Mouse (Mus musculus) heart, postnatal 14 days (tissue): ENCODE measurements around the gene Fam222b. TPM values are rescaled to one million over a fixed set of nuclear protein-coding genes. Genes with fewer than 3 reads are reported as not detected.
"Not testable (repeated sequence)": the region's sequence is repeated elsewhere in the genome, so short reads cannot be mapped to it uniquely, and the experiment has no call there.

ENCODE experiments used
- DNase-seq, 2 experiments: peaks; one replicate each; pipeline ENCODE4 v3.0.0; 2021 to 2022
- intact Hi-C: fragments of 180-260 bp; cut with DNase I; formaldehyde crosslinking; loops from one replicate; pipeline ENCODE4 v1.15.1; 2025
- total RNA-seq, 2 experiments: library from RNA; stranded (reverse); gene quantifications; 2 replicates each; pipeline ENCODE4 v1.2.3; 2021

Fam222b gene
- total RNA-seq, 2 experiments from 2014 or later, result 14.4 to 14.6 TPM

DNA sequence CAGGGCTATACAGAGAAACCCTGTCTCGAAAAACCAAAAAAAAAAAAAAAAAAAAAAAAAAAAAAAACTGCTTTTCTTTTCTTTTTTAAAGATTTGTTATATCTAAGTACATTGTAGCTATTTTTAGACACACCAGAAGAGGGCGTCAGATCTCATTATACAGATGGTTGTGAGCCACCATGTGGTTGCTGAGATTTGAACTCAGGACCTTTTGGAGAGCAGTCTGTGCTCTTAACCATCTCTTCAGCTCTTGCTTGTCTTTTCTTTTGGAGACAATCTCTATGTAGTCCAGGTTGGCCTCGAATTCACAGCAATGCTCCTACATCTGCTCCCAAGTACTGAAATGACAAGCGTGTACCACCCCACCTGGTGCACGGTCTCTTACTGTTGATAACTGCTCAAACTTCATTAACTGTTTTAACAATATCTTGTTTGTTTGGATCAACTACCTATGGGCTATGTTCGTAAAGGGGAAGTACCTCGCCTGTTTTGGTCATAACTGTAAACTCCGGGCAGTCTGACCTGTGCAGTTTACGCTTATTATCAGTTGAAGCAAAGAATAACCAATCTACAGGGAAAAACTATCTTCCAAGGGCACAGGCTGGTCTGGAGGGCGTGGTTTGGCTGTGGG lies 81.4 kb downstream of the Fam222b start:
- intact Hi-C loops, result loop anchor here (2.0 to 5.0 kb wide), 2 partner anchors 157 to 349 kb away; no protein-coding TSS in a partner anchor
- no peak for DNase-seq

DNA sequence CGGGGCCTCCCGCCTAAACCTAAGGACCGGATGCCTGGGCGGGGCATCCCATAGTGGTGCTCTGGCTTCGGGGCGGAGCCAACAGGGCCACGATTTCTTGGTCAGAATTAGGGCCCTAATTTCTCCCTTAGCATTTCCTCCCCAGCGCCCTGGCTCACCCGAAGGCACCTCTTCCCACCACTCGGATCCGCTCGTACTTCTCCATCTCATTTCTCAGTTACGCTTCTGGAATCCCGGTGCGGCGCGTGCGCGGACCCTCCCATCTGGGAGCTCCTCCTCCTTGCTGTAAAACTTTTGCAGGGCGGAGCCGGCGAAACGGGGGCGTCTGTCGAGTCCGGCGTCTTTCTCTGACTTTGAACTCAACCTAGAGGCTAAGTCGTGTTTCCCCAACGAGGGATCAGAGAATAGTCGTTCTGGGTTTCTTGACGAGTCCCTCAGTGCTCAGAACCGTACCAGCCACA lies 82.0 kb downstream of the Fam222b start, which contains the start of the genes Nek8 and Tlcd1:
Nek8 (minus strand) TSS at position 274 of the 461 bp plus-strand sequence.
Tlcd1 (plus strand) TSS at position 310 of the 461 bp plus-strand sequence.
- DNase-seq, result peak; percentile 90 to 92
- intact Hi-C loops, result loop anchor here (2.0 to 5.0 kb wide), 2 partner anchors 158 to 349 kb away; no protein-coding TSS in a partner anchor

DNA sequence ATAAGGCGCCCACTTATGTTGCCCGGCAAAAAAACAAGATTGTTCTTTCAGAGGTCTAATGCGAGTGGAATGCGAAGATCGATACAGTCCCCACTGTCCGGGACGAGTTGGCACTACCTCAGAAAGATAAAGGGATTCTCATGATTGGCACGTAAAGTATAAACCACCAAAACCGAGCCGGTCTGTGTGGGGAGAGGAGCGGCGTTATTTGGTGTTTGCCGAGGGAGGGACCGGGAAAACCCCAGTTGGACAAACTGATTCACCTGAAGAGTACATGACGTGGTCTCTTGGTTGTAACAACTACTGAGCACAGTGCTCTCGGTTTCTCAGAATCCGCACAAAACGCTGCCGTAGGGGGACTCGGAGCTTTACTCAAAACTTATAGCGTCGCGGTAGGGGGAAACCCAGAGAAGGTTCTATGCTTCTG lies 82.5 kb downstream of the Fam222b start:
- DNase-seq, result no peak
- intact Hi-C loops, result loop anchor here (1.0 to 5.0 kb wide), 4 partner anchors 18 to 350 kb away; no protein-coding TSS in a partner anchor

DNA sequence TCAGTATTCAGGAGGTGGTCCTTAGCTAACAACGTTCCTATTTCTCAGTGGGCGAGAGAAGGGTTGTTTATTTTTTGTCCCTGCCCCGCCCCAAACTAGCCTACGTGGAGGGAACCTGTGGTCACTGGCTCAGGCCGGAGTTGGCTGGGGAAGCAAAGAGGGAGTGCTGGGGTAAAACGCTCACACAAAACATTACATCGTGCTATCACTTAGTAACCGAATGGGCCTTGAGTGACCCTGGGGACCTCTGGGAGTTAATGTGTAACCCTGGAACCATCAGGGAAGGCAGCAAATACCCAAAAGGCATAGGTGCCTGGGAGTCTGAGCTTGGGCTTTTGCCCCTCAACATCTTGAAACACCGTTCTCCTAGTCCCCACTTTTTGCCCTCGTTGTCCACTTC lies 83.0 kb downstream of the Fam222b start:
- peak in 1 of 2 experiments; percentile 37 for DNase-seq
- intact Hi-C loops, result loop anchor here (1.0 to 5.0 kb wide), 4 partner anchors 18 to 350 kb away; no protein-coding TSS in a partner anchor

DNA sequence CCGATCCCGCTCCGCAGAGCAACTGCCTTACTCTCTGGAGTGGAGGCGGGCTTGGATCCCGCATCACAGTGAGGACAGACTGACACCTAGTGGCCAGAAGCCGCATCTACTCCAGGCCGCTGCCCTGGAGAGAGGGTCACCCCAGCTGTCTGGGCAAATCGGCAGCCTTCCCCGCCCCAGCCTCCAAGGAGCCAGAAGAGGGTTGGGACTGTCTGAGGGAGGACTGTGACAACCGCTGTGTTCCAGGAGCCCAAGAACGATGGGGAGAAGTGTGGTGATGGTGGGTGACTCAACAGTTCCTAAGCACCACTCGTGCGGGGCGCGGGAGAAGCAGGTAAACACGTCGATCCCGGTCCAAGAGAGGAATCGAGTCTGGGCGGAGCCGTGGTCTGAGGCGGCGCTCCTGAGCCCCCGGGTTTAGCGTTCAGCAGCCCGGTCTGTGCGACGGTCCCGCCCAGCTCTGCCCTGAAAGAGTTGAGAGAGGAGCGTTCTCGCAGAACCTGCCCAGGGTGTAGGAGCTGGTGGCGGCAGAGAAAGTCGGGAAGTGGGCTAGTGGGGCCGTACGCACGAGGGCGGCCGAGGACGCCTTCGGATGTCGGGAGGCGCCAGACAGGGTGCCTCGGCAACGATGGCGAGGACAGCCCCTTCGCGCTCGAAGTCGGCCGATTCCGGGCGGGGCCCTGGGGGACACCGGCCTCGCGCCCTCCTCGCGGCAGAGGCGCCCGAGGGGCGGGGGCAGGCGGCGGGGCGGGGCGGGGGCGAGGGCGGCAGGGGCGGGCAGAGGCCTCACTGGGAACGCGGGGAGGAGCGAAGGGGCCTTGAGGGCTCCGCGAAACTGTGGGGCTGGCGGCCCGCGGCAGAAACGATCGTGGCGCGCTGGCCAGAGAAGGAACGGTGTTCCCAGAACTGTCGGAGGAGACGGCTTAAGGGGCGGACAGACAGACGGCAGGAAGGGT lies 83.7 kb downstream of the Fam222b start:
- DNase-seq, result peak; percentile 95 to 98
- intact Hi-C loops, result loop anchor here (1.0 to 5.0 kb wide), 5 partner anchors 19 to 351 kb away; no protein-coding TSS in a partner anchor

DNA sequence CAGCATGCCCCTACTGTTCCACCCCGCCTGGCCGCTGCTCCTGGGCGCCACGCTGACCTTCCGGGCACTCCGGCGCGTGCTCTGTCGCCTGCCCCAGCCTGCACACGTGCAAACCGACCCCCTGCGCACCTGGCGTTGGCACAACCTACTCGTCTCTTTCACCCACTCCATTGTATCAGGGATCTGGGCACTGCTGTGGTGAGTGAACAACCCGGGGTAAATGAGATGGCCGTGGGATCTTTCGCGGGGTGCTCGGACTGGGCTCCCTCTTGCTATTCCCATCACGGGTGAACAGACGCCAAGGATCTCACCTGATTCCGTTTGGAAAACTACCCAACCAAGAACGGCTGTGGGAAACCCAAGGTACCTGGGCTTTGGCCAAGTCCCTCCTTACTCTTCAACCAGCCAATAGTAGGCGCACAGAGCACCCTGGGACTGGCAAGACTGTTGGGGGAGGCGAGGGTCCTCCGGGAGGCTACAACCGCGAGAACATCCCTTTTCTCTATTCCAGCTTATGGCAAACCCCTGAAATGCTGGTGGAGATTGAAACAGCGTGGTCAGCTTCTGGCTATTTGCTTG lies 84.5 kb downstream of the Fam222b start:
- DNase-seq, result peak; percentile 46 to 69
- intact Hi-C loops, result loop anchor here (2.0 to 5.0 kb wide), 2 partner anchors 120 to 352 kb away; no protein-coding TSS in a partner anchor

DNA sequence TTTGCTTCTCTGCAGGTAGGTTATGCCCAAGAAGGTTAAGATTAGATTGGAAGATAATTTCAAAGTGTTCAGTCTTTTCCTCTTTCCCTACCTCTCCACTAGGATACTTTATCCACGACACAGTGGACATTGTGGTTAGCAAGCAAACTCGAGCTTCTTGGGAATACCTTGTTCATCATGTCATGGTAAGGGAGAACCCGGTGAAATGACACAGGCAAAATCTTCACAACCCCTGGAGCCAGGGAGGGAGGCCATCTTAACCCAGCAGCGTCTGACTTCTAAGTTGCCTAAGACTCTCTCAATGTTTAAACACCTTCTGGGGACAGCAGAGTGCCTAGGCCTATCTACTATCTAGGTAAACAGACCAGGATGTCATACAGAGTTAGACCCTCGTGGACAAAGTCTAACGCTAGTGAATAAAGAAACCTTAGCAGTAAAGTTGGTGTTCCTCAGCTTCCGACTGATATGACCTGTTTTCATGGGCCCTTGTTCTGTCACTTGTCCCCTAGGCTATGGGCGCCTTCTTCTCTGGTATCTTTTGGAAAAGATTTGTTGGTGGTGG lies 85.1 kb downstream of the Fam222b start:
- intact Hi-C loops, result loop anchor here (2.0 to 5.0 kb wide), 2 partner anchors 121 to 352 kb away; no protein-coding TSS in a partner anchor
- DNase-seq, result no peak

DNA sequence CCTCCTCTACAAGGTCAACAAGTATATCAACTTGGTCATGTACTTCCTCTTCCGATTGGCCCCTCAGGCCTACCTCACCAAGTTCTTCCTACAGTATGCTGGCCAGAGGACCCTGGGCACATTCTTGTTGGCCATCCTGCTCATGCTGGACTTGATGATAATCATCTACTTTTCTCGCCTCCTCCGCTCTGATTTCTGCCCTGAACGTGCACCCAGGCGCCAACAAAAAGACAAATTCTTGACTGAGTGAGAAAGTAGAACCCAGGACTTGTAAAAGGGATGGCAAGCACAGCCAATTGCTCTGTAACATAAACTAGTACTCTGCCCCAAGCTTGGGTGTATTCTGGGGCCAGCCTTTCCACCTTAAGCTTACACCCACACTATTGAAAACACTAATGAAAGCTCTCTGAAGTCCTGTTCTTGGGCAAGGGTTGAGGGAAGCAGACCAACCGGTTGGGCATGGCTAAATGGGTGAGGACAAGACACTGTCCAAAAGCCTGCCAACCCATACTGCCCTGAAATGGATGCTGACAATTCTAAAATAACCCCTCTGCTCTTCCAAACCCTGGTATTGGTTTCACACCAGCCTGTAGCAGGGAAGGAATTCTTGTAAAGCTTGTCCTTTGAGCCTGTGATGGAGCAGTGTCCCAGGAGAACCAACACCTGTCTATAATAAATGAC lies 85.8 kb downstream of the Fam222b start:
- intact Hi-C loops, result no loop called here
- DNase-seq, result no peak

DNA sequence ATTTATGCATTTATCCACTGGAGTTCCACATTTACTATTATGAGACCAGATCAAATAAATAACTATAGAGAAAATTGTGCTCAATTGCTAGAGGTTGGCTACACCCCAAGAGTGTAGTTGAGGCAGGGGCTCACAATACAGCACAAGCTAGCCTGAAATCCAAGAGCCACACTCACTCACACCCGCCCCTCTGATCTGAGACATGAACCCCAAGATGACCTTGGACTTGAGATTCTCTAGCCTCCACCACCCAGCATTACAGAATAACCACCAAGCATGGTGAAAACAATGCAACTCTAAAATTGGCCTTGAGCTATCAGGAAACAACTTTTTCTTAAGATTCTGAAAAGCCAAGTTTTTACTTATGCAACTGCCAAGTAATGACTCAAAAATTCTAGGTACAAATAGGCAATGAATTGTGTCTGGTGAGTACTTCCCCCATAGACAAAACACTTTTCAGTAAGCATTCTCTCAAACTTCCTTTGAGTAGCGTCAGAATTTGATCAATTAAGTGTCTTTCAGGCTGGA lies 87.4 kb downstream of the Fam222b start:
- intact Hi-C loops, result no loop called here
- DNase-seq, result no peak

DNA sequence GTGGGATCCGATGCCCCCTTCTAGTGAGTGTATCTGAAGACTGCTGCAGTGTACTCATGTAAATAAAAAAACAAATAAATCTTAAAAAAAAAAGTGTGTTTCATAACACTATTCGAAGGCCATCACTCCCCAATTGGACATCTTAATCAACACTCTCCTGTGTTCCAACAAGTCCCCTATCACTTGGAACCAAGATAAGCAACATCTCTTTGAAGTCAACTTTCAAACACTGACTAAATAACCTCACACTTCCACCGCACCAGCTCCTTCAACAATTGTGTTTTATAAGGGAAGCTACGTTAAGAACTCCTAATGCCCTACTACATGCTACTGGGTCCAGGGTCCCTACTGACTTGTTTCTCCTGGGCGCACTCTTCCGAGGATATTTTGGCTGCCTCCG lies 88.0 kb downstream of the Fam222b start:
- DNase-seq, result no peak
- intact Hi-C loops, result no loop called here

DNA sequence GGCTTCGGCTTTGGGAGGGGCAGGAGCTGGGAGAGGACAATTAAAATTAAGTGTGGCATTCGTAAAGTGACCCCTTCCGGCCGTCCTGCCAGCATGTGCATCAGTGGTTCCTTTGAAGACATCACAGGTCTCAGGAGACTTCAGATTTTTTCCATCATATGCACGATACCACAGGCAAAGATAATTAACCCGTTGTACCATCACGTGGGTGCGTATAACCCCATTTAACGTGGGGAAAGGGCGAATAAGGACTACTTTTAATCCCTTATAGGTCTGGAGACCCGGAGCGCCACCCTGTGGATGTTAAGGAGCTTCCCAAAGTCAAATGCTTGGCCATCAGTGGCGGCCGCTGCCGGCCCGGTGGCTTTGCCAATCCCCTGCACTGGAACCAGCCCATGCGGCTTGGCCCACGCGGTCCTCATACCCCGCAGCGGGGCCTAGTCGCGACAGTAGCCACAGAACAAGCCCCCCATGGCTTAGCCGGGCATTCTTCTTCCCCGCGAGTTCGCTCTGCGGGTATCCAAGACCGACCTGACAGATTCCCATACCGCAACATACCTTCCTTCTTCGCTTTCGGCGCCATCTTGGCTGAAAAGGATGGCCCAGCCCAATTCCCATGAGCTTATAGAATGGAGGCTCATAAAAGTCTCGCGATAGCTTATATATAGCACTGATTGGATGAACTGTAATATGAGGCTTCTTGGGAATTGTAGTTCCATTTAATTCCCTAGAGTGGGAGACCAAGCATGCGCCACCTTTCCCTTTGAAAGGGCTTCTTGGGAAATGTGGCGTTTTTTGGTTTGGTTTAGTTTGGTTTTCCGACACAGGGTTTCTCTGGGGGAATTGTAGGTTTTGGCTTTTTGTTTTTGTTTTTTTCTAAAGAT lies 88.7 kb downstream of the Fam222b start, which contains the start of gene Rpl23a:
Rpl23a (minus strand) TSS at position 624 of the 884 bp plus-strand sequence.
- peak; percentile 64 to 79 for DNase-seq
- intact Hi-C loops, result no loop called here

DNA sequence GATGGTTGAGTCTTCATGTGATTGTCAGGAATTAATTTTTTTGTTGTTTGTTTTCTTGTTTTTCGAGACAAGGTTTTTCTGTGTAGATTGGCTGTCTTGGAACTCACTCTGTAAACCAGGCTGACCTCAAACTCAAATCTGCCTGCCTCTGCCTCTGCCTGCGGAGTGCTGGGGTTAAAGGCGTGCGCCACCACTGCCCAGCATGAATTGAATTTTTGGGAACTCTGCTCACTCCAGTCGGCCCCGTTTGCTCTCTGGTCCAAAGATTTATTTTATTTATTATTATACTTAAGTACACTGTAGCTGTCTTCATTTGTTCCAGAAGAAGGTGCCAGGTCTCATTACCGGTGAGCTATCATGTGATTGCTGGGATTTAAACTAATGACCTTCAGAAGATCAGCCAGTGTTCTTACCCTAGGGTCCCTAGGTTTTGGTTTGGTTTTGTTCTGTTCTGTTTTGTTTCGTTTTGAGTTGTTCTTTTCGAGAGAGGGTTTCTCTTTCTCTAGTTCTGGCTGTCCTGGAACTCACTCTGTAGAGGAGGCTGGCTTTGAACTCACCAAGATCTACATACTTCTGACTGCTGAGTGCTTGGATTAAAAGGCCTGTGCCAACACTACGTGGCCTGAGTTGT lies 89.5 kb downstream of the Fam222b start:
- intact Hi-C loops, result no loop called here
- DNase-seq, result no peak

DNA sequence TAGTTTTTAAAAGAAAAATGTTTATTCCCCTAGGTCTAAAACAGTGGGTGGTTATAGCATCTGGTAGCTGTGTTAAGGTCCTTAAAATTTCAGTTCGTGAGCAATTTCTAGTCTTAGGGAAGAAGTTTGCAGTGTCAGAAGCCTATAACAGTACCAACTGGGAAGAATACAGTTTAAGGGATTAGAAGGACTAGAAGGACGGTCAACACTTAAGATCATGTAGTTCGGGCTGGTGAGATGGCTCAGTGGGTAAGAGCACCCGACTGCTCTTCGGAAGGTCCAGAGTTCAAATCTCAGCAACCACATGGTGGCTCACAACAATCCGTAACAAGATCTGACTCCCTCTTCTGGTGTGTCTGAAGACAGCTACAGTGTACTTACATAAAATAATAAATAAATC lies 90.2 kb downstream of the Fam222b start:
- DNase-seq, intact Hi-C loops: not testable (repeated sequence)

DNA sequence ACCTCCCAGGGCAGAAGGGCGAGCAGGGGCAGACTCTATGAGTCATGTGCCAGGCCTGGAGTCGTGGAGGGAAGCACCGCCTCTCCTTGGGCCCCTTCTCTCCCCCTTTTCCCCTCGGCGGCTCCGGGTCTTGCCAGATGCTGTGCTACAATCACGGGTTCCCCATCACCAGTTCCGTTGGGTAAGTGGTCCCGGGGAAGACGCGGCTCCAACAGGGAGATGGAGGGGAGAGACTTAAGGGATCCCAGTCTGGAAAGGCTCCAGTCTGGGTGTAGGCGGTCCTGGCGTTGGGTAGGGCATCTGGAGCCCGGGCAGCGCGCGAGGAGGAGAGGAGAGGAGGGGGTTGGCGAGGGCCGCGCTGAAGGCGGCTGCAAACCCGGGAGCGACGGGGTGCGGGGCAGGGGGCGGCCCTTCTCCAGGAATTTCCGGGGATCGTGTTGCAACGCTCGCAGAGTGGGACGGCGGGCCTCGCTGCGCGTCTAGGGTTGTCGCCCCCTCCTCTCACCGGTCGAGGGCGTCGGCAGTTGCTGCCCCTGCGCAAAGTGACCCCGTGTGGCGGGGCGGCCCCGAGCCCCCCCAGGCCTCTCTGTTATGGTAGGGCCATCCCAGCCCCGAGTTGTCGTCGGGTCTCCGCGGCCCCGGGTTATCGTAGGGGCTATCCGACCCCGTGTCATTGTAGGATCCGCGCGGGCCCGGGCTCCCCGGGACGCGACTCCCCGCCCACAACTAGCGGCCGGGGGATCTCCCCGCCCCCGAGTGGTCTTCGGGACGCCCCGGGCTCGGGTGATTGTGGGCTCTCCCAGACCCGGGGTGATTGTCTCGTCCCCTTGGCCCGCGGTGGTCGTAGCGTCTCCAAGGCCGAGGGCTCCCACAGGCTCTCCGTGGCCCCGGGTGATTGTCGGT lies 94.1 kb downstream of the Fam222b start, which contains the start of gene Rab34:
Rab34 (plus strand) TSS at position 100 of the 903 bp plus-strand sequence.
- DNase-seq, result peak; percentile 77 to 80
- intact Hi-C loops, result no loop called here

DNA sequence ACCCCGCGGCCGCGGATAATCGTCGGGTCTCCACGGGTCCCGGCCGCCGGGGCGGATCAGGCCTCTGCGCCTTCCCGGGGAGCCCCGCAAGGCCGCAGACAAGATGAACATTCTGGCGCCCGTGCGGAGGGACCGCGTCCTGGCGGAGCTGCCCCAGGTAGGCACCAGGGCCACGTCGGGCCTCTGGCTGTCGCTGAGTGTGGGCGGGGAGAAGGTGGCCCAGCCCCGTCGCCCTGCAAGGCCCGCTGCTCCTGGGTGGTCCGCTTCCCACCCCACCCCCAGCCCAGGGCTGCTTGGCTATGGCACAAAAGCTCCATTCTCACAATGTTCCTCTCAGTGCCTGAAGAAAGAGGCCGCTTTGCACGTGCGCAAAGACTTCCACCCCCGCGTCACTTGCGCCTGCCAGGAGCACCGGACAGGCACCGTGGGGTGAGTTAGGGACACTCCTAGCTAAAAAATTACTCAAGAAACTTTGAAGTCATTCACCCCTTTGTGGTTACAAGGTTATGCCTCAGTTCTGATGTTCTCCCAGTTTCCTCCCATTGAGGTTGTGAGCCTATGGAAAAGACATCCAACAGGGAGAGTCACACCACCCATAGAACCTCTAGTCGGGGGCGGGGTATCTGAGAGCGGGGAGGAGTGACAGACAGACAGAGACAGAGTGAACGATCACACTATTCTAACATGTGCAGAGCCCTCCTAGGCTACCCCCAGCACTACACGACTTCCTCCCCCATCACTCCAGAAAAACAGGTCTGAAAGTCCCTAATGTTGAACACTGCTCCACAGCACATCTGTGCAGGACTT lies 95.0 kb downstream of the Fam222b start:
- intact Hi-C loops, result no loop called here
- peak; percentile 61 to 76 for DNase-seq

DNA sequence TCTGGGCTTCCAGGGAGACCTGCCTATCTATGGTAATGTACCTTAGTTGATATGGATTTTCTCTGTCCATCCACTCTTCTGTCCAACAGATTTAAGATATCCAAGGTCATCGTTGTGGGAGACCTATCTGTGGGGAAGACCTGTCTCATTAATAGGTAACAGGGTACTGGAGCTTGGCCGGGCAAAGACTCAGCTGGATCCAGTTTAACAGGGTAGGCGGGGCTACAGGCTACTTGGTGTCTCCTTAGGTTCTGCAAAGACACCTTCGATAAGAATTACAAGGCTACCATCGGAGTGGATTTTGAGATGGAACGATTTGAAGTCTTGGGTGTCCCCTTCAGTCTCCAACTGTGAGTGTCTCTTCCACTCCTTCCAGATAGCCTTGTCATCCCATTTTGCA lies 95.6 kb downstream of the Fam222b start:
- intact Hi-C loops, result no loop called here
- no peak for DNase-seq
